Mouse (Mus musculus) liver, embryonic 14.5 days (tissue): ENCODE data around the gene Smco3. TPM values are rescaled to one million over a fixed set of nuclear protein-coding genes. Genes with fewer than 3 reads are reported as not detected.
A peak's percentile ranks its signal among the peaks of the same experiment; 100 is the strongest.

Source experiments
- ATAC-seq: fragments of 200-750 bp; cut with Nextera tagmentation; 2 replicates; pipeline ENCODE4 v1.8.0; 2017; ENCODE audit warnings: moderate number of reproducible peaks, mild to moderate bottlenecking, moderate library complexity; ENCODE audit not compliant: insufficient read depth
- DNase-seq, 3 experiments: peaks; one replicate each; pipeline ENCODE4 v3.0.0-alpha.2; 2012 to 2013; ENCODE audit warnings: low read depth in 3 of 3, low spot score in 3 of 3
- H3K27ac ChIP-seq: fragments of 300-500 bp; sonication (generic); 2 replicates; pipeline ENCODE4 v1.5.1; 2014; ENCODE audit warnings: moderate library complexity, mild to moderate bottlenecking, control low read depth, inconsistent platforms
- H3K27me3 ChIP-seq: fragments of 300-500 bp; sonication (generic); 2 replicates; pipeline ENCODE4 v1.6.1; 2014; ENCODE audit warnings: mild to moderate bottlenecking, low read length, moderate library complexity; ENCODE audit not compliant: control insufficient read depth, insufficient read depth
- H3K36me3 ChIP-seq: fragments of 300-500 bp; sonication (generic); replicated peaks from 2 replicates; pipeline ENCODE4 v1.6.1; 2014; ENCODE audit warnings: low read depth; ENCODE audit not compliant: control insufficient read depth, insufficient read depth
- H3K4me1 ChIP-seq, 2 experiments: fragments of 200-500 bp in 1 of 2; fragments of 300-500 bp in 1 of 2; sonication (generic) in 1 of 2; replicated peaks; 2 replicates each; pipeline ENCODE4 v1.6.1; 2012 to 2014; ENCODE audit warnings: antibody characterized with exemption in 1 of 2, inconsistent platforms in 1 of 2, low read length in 1 of 2; ENCODE audit not compliant: control insufficient read depth in 2 of 2, insufficient read depth in 2 of 2
- H3K4me2 ChIP-seq: fragments of 300-500 bp; sonication (generic); 2 replicates; pipeline ENCODE4 v1.6.1; 2014; ENCODE audit warnings: low read depth, mild to moderate bottlenecking, control low read depth, moderate library complexity
- H3K4me3 ChIP-seq, 2 experiments: fragments of 200-500 bp in 1 of 2; fragments of 300-500 bp in 1 of 2; sonication (generic) in 1 of 2; 2 replicates each; pipeline ENCODE4 v1.5.1; 2012 to 2014; ENCODE audit warnings: low read depth in 2 of 2, low read length in 2 of 2, mild to moderate bottlenecking in 2 of 2, control low read depth in 1 of 2, inconsistent platforms in 1 of 2, moderate library complexity in 1 of 2; ENCODE audit not compliant: insufficient read depth in 1 of 2
- H3K9ac ChIP-seq: fragments of 300-500 bp; sonication (generic); replicated peaks from 2 replicates; pipeline ENCODE4 v1.6.1; 2014; ENCODE audit warnings: mild to moderate bottlenecking, control low read depth, moderate library complexity
- H3K9me3 ChIP-seq: fragments of 300-500 bp; sonication (generic); 2 replicates; pipeline ENCODE4 v1.6.1; 2016; ENCODE audit warnings: low read length, mixed read lengths; ENCODE audit not compliant: control insufficient read depth
- CTCF ChIP-seq: IDR thresholded peaks from 2 replicates; pipeline ENCODE4 v1.5.1; 2016; ENCODE audit warnings: antibody characterized with exemption, low read depth, control low read depth
- EP300 ChIP-seq: IDR thresholded peaks from 2 replicates; pipeline ENCODE4 v1.6.1; 2016; ENCODE audit warnings: antibody characterized with exemption, low read depth
- WGBS: fragments of 180-500 bp; shearing (Covaris S2); extraction: QIAGEN DNeasy Blood & Tissue Kit; methylation state at CpG from one replicate; pipeline ENCODE4 v1.1.7; 2014; ENCODE audit not compliant: insufficient replicate concordance; 5-methylcytosine and 5-hydroxymethylcytosine counted together
- polyA plus RNA-seq, 2 experiments: library from polyadenylated mRNA; depleted of rRNA in 1 of 2; stranded (reverse) in 1 of 2; unstranded in 1 of 2; fragments of >200 nt; fragmentation: Nextera tagmentation in 1 of 2; extraction: Ambion mirVana in 1 of 2; gene quantifications; 2 replicates each; pipeline versions ENCODE4 v1.2.1 to v1.2.3; 2012 to 2014

Gene Smco3
- polyA plus RNA-seq, 2 experiments: 0.11 TPM; not detected in 1

GRCm38 (mm10) chr6:136795110-136795509 lies 40.1 kb downstream of the Smco3 start:
- Histone ChIP-seq H3K4me3 (no peak overlapping the region), H3K9me3 (no peaks in the 10 kb centered on the region), H3K27ac (no peak overlapping the region), H3K9ac (no peak overlapping the region), H3K4me2 (no peak overlapping the region), H3K27me3 (peaks cover 6% of the 10 kb centered on the region; the same call in 1 of the 2 replicates), H3K36me3 (no peaks in the 10 kb centered on the region), H3K4me1 (peaks cover 25 to 37% of the 10 kb centered on the region in 2 experiments)
- no peak for DNase-seq
- ATAC-seq: no peak
- WGBS: 7% methylated on average over 1 of the region's 1 CpGs
- TF ChIP-seq CTCF (no peak), EP300 (no peak; the same call in 1 of the 2 replicates)

DNA sequence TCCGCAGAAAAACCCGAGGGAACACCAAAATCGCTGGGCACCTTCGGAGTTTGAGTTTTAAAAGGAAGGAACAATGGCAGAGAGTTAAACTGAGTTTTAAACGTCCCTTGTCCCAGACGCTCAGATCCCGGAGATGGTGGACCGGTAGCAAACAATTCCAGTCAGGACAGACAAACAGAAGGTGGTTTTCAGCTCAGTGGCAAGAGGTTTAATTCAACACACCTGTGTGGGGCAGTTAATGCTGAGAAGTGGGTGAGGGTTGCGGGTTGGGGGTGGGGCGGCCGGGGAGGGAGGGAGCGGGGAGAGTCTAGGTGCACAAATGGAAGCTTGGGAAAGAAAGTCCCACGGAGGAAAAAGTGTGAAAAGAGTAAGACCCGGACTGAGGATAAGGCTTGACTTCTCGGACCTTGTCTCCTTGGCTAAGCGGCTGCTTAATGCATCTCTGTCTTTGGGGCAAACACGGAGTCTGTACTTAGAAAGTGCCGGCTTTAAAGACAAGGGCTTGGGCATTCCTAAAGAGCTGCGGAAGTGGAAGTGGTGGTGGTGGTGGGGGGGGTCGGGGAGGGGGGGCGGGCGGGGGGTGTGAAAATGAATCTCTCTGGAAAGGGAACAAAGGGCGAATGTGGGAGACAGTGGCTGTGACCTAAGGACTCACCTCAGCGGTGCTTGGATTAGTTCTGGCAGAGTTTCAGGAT lies 41.3 kb downstream of the Smco3 start:
- Histone ChIP-seq H3K36me3 (no peaks in the 10 kb centered on the region), H3K27me3 (peaks cover 6% of the 10 kb centered on the region; the same call in 1 of the 2 replicates), H3K9ac (peak overlapping the region; percentile 59), H3K9me3 (no peaks in the 10 kb centered on the region), H3K4me2 (peak overlapping the region; percentile 75), H3K4me3 (peak overlapping the region; percentile 47 to 51), H3K4me1 (peaks cover 21 to 35% of the 10 kb centered on the region in 2 experiments), H3K27ac (no peak overlapping the region)
- TF ChIP-seq CTCF (no peak), EP300 (no peak)
- under 1% methylated on average over 22 of the region's 24 CpGs for WGBS
- DNase-seq: no peak
- ATAC-seq: no peak

DNA sequence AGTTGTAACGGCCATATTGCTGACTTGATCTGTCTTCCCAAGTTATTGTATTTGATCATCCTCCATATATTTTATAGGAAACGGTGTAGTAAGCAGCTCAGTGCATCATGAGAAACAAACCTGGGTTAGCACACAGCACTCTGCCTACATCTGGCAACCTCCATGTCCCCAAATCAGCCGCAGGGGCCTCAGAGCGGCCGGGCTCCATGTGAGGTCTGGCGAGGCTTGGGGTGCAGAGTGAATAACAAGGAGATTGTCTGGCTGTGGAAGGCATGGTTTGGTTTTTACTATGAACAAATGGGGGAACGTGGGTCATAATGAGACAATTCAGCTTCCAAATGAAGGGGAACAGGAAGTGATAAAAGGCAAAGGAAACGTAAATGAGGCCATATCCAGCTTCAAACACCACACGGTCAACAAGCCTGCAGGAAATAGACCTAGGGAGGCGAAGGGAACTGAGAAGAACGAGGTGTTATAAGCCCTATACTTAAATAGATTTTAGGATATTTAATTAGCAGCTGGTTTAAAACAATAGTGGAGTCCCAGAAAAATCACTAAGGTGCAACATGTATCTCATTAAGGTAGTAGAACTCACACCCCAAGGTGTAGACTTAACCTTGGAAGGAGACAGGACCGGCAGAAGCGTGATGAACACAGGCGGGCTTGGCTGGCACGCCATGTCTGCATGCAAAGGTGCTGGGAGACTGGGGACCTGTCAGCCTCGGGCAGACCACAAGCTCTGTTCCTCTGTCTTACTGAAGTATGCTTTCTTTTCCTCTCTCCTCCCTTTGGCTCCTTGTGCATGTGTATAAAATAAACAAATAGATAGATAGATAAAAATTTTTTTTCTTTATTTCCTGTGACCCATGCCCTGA lies 42.1 kb downstream of the Smco3 start:
- H3K27ac ChIP-seq: no peak overlapping the region
- TF ChIP-seq EP300: no peak
- no peak for TF ChIP-seq CTCF
- H3K4me2 ChIP-seq: peak overlapping the region; percentile 75
- peak overlapping the region in 1 of 2 experiments; percentile 47; a peak in 2 of 4 replicates for H3K4me3 ChIP-seq
- WGBS: 24% methylated on average over 16 of the region's 16 CpGs
- H3K9me3 ChIP-seq: no peaks in the 10 kb centered on the region
- ATAC-seq (no peak), DNase-seq (no peak)
- peaks cover 6% of the 10 kb centered on the region; the same call in 1 of the 2 replicates for H3K27me3 ChIP-seq
- H3K36me3 ChIP-seq: no peaks in the 10 kb centered on the region
- H3K9ac ChIP-seq: peak overlapping the region; percentile 59
- H3K4me1 ChIP-seq: peaks cover 16 to 30% of the 10 kb centered on the region in 2 experiments

DNA sequence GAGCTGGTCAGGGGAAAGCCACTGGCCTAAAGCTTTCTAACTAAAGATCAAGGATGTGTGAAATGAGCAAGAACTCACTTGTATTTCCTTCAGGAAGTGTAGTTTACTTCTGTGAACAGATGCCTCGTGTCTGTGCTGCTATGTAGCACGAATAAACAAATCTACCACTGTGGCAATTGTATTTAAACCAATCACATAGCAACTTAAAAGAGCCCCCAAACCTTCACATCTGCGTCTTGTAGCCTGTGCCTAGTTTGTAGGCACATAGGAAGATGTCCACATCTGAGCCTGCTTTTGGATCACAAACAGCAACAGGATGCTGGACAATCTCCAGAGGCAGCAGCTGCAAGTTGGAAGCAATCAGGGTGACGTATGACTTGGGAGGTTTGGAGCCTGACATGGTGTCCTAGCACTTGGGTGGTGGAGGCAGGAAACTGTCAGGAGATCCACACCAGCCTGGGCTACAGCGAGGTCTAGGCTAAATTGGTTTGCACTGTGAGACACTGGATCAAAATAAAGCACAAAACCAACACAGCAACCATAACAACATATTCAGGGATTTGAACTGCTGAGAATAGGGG lies 45.8 kb downstream of the Smco3 start:
- Histone ChIP-seq H3K9me3 (no peaks in the 10 kb centered on the region), H3K4me1 (peaks cover 4 to 9% of the 10 kb centered on the region in 2 experiments; a peak in 3 of 4 replicates), H3K27me3 (peaks cover 6% of the 10 kb centered on the region; the same call in 1 of the 2 replicates), H3K4me3 (no peak overlapping the region), H3K36me3 (no peaks in the 10 kb centered on the region), H3K27ac (no peak overlapping the region), H3K9ac (no peak overlapping the region), H3K4me2 (no peak overlapping the region)
- ATAC-seq (no peak), DNase-seq (no peak)
- WGBS: 42% methylated on average over 5 of the region's 5 CpGs
- TF ChIP-seq EP300 (no peak), CTCF (no peak)

GRCm38 (mm10) chr6:136782761-136783160 lies 52.5 kb downstream of the Smco3 start:
- Histone ChIP-seq H3K4me3 (no peak overlapping the region), H3K27ac (no peak overlapping the region), H3K9me3 (no peaks in the 10 kb centered on the region), H3K36me3 (no peaks in the 10 kb centered on the region), H3K4me1 (no peaks in the 10 kb centered on the region), H3K4me2 (no peak overlapping the region), H3K27me3 (no peaks in the 10 kb centered on the region; the same call in 1 of the 2 replicates), H3K9ac (no peak overlapping the region)
- no peak for ATAC-seq
- no peak for TF ChIP-seq CTCF
- no peak for TF ChIP-seq EP300
- WGBS: 70% methylated on average over 9 of the region's 9 CpGs
- DNase-seq: no peak
